Mouse (Mus musculus) bone marrow, adult 2 months (tissue): ENCODE measurements around the gene Fbxl13.

Experiments
- CTCF ChIP-seq: fragments of 200-500 bp; IDR thresholded peaks from 2 replicates; pipeline ENCODE4 v1.5.1; 2011; ENCODE audit warnings: low read length, control low read depth; ENCODE audit not compliant: control insufficient read depth, insufficient read depth
- POLR2A ChIP-seq: fragments of 200-500 bp; IDR thresholded peaks from 2 replicates; pipeline ENCODE4 v1.6.1; 2011; ENCODE audit warnings: low read depth, mild to moderate bottlenecking, control low read depth, low read length, borderline replicate concordance; ENCODE audit not compliant: control insufficient read depth

DNA sequence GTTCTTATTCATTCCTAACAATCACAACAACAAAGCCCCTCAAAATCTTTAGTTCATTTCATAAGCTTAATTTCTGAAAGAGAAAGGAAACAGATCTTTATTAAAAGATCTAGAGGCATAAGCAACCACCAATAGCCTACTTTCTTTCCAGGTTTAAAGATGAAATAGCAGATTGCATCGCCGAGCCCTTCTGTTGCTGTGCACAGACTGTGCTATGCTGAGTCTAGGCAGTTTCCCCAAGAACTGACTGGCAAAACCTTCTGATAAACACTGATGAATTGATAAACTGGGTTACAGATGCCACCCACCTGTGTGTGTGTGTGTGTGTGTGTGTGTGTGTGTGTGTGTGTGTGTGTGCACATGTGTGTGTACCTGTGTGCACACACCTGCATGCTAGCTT lies 144.5 kb downstream of the Fbxl13 start:
- TF ChIP-seq POLR2A (no peak), CTCF (no peak)
